Mouse (Mus musculus): ENCODE data around the gene Ncapd2. TPM values are rescaled to one million over a fixed set of nuclear protein-coding genes. Genes with fewer than 3 reads are reported as not detected.
"Not testable (repeated sequence)": the region's sequence is repeated elsewhere in the genome, so short reads cannot be mapped to it uniquely, and the experiment has no call there.

Ncapd2 gene
- total RNA-seq, 2 experiments from 2014 or later = 242 to 288 TPM

GRCm38 (mm10) chr6:125166861-125167650 is 24.4 kb downstream of the Ncapd2 start:
- no peak for ATAC-seq (replicated peaks; ENCODE audit: poor library complexity, severe bottlenecking)

GRCm38 (mm10) chr6:125166051-125166751 is 25.3 kb downstream of the Ncapd2 start, which contains the start of gene Gapdh:
TSS of gene Gapdh (minus strand) at chr6:125166467.
- ATAC-seq (replicated peaks; ENCODE audit: poor library complexity, severe bottlenecking) = peak; percentile 41

GRCm38 (mm10) chr6:125165328-125165891 is 26.1 kb downstream of the Ncapd2 start:
- peak; percentile 67 for ATAC-seq (replicated peaks; ENCODE audit: poor library complexity, severe bottlenecking)

- peak; percentile 41 for ATAC-seq (replicated peaks; ENCODE audit: poor library complexity, severe bottlenecking)
These were observed 26.7 kb downstream of the Ncapd2 start for GRCm38 (mm10) chr6:125164672-125165327.

- no peak for ATAC-seq (replicated peaks; ENCODE audit: poor library complexity, severe bottlenecking)
These were observed 27.5 kb downstream of the Ncapd2 start for GRCm38 (mm10) chr6:125163801-125164657.

GRCm38 (mm10) chr6:125162615-125163305 is 28.7 kb downstream of the Ncapd2 start:
- ATAC-seq (replicated peaks; ENCODE audit: poor library complexity, severe bottlenecking) = not testable (repeated sequence)

- ATAC-seq (replicated peaks; ENCODE audit: poor library complexity, severe bottlenecking) = not testable (repeated sequence)
These were observed 29.5 kb downstream of the Ncapd2 start for GRCm38 (mm10) chr6:125161971-125162370.

- ATAC-seq (replicated peaks; ENCODE audit: poor library complexity, severe bottlenecking) = no peak
These were observed 30.4 kb downstream of the Ncapd2 start for GRCm38 (mm10) chr6:125160854-125161760.

GRCm38 (mm10) chr6:125160558-125160853 is 31.0 kb downstream of the Ncapd2 start:
- ATAC-seq (replicated peaks; ENCODE audit: poor library complexity, severe bottlenecking) = no peak

GRCm38 (mm10) chr6:125159773-125160557 is 31.5 kb downstream of the Ncapd2 start:
- ATAC-seq (replicated peaks; ENCODE audit: poor library complexity, severe bottlenecking) = no peak

- no peak for ATAC-seq (replicated peaks; ENCODE audit: poor library complexity, severe bottlenecking)
These were observed 32.5 kb downstream of the Ncapd2 start for GRCm38 (mm10) chr6:125158944-125159492.

GRCm38 (mm10) chr6:125156903-125157614 is 34.4 kb downstream of the Ncapd2 start:
- ATAC-seq (replicated peaks; ENCODE audit: poor library complexity, severe bottlenecking) = no peak

- ATAC-seq (replicated peaks; ENCODE audit: poor library complexity, severe bottlenecking) = no peak
These were observed 35.0 kb downstream of the Ncapd2 start for GRCm38 (mm10) chr6:125156491-125156890.

GRCm38 (mm10) chr6:125155262-125155661 is 36.2 kb downstream of the Ncapd2 start:
- ATAC-seq (replicated peaks; ENCODE audit: poor library complexity, severe bottlenecking) = no peak

- ATAC-seq (replicated peaks; ENCODE audit: poor library complexity, severe bottlenecking) = no peak
These were observed 37.0 kb downstream of the Ncapd2 start for GRCm38 (mm10) chr6:125154550-125154949.

GRCm38 (mm10) chr6:125153682-125154081 is 37.8 kb downstream of the Ncapd2 start:
- no peak for ATAC-seq (replicated peaks; ENCODE audit: poor library complexity, severe bottlenecking)

- ATAC-seq (replicated peaks; ENCODE audit: poor library complexity, severe bottlenecking) = no peak
These were observed 38.5 kb downstream of the Ncapd2 start for GRCm38 (mm10) chr6:125153018-125153389.

All from granulocyte monocyte progenitor cell, adult 5-6 weeks (primary cell).